Mouse (Mus musculus) liver, embryonic 12.5 days (tissue): Measurements from ENCODE around the gene Stub1. TPM values are rescaled to one million over a fixed set of nuclear protein-coding genes. Genes with fewer than 3 reads are reported as not detected.
A peak's percentile ranks its signal among the peaks of the same experiment; 100 is the strongest.

Experiments used
- ATAC-seq: fragments of 200-750 bp; cut with Nextera tagmentation; 2 replicates; pipeline ENCODE4 v1.8.0; 2017; ENCODE audit warnings: moderate number of reproducible peaks, mild to moderate bottlenecking, moderate library complexity
- H3K27ac ChIP-seq: fragments of 300-500 bp; sonication (generic); 2 replicates; pipeline ENCODE4 v1.5.1; 2016; ENCODE audit warnings: mild to moderate bottlenecking
- H3K27me3 ChIP-seq: fragments of 300-500 bp; sonication (generic); replicated peaks from 2 replicates; pipeline ENCODE4 v1.6.1; 2016; ENCODE audit warnings: mild to moderate bottlenecking, moderate library complexity
- H3K36me3 ChIP-seq: fragments of 300-500 bp; sonication (generic); 2 replicates; pipeline ENCODE4 v1.6.1; 2016; ENCODE audit warnings: mild to moderate bottlenecking, moderate library complexity
- H3K4me1 ChIP-seq: fragments of 300-500 bp; sonication (generic); 2 replicates; pipeline ENCODE4 v1.6.1; 2016
- H3K4me2 ChIP-seq: fragments of 300-500 bp; sonication (generic); 2 replicates; pipeline ENCODE4 v1.6.1; 2016; ENCODE audit warnings: mild to moderate bottlenecking, moderate library complexity
- H3K4me3 ChIP-seq: fragments of 300-500 bp; sonication (generic); 2 replicates; pipeline ENCODE4 v1.5.1; 2016; ENCODE audit warnings: mild to moderate bottlenecking, moderate library complexity
- H3K9ac ChIP-seq: fragments of 300-500 bp; sonication (generic); 2 replicates; pipeline ENCODE4 v1.6.1; 2016; ENCODE audit warnings: mild to moderate bottlenecking, moderate library complexity
- H3K9me3 ChIP-seq: fragments of 300-500 bp; sonication (generic); replicated peaks from 2 replicates; pipeline ENCODE4 v1.6.1; 2016; ENCODE audit warnings: mild to moderate bottlenecking, moderate library complexity
- WGBS: fragments of 180-500 bp; shearing (Covaris S2); methylation state at CpG from one replicate; pipeline ENCODE4 v1.1.7; 2016; ENCODE audit not compliant: insufficient replicate concordance; 5-methylcytosine and 5-hydroxymethylcytosine counted together
- polyA plus RNA-seq: library from polyadenylated mRNA; unstranded; fragments of >200 nt; fragmentation: Nextera tagmentation; extraction: Ambion mirVana; gene quantifications from 2 replicates; pipeline ENCODE4 v1.2.1, GENCODE M21; 2016

Gene Stub1
- polyA plus RNA-seq, 1 experiment from 2014 or later, result 156 TPM

DNA sequence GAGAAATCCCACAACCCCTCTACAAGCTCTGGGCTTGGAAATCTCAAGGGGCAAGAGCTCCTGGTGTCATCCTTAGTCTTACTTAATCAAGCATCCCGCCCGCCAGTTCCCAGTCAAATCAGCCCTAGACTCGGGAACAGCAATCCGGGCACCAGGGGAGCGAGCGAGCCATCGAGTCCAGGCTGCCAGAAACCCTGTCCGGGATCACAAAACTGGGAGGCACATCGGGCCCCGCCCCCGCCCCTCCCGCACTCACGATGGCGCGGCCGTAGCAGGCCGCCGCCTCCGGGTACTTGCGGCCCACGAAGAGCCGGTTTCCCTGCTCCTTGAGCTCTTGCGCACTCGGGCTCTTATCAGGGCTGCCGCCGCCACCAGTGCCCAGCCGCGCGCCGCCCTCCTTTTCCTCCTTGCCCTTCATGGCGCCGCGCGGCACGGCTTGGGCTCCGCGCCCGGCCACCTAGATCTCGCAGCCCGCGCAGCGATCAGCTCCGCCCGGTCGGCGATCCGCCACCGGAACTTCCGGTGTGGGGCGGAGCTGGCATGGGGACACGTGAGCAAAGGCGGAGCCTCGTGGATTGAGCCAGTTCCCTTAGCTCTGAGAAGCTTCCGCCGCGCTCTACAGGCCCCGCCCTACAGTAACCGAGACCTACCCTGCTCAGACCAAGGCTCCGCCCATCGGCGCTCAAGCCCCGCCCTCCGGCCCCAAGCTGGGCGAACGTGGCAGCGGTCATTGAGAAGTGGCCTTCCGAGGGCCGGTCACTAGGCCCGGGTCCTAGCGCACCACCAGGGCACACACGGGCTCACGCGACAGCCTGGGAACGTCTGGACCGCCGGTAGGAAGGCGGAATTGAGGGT, 541 bp downstream of the Stub1 start:
- H3K4me1 ChIP-seq, result peaks cover 87% of the 10 kb centered on the region
- H3K27ac ChIP-seq, result peak overlapping the region; percentile 93
- ATAC-seq, result peak; percentile 89
- peak overlapping the region; percentile 84 for H3K4me2 ChIP-seq
- peaks cover 55% of the 10 kb centered on the region for H3K36me3 ChIP-seq
- WGBS, result under 1% methylated on average over 75 of the region's 77 CpGs
- H3K9ac ChIP-seq, result peak overlapping the region; percentile 92
- peak overlapping the region; percentile 84 for H3K4me3 ChIP-seq
- no peaks in the 10 kb centered on the region for H3K9me3 ChIP-seq
- no peaks in the 10 kb centered on the region for H3K27me3 ChIP-seq

GRCm38 (mm10) chr17:25831451-25832281, 1.5 kb downstream of the Stub1 start:
- H3K36me3 ChIP-seq, result peaks cover 61% of the 10 kb centered on the region
- H3K4me2 ChIP-seq, result peak overlapping the region; percentile 84
- no peaks in the 10 kb centered on the region for H3K9me3 ChIP-seq
- 44% methylated on average over 21 of the region's 21 CpGs for WGBS
- no peak for ATAC-seq
- no peaks in the 10 kb centered on the region for H3K27me3 ChIP-seq
- peak overlapping the region; percentile 84 for H3K4me3 ChIP-seq
- peak overlapping the region; percentile 91 for H3K27ac ChIP-seq
- H3K9ac ChIP-seq, result peak overlapping the region; percentile 92
- H3K4me1 ChIP-seq, result peaks cover 81% of the 10 kb centered on the region

GRCm38 (mm10) chr17:25830806-25831431, 2.3 kb downstream of the Stub1 start:
- H3K27me3 ChIP-seq, result no peaks in the 10 kb centered on the region
- peak overlapping the region; percentile 89 for H3K4me2 ChIP-seq
- H3K4me3 ChIP-seq, result peak overlapping the region; percentile 84
- H3K27ac ChIP-seq, result peak overlapping the region; percentile 91; the same call in 1 of the 2 replicates
- no peak for ATAC-seq
- peaks cover 67% of the 10 kb centered on the region for H3K36me3 ChIP-seq
- 81% methylated on average over 14 of the region's 14 CpGs for WGBS
- H3K9ac ChIP-seq, result peak overlapping the region; percentile 92
- H3K4me1 ChIP-seq, result peaks cover 77% of the 10 kb centered on the region
- H3K9me3 ChIP-seq, result no peaks in the 10 kb centered on the region

GRCm38 (mm10) chr17:25830200-25830753, 2.9 kb downstream of the Stub1 start:
- no peak for ATAC-seq
- peak overlapping the region; percentile 70 for H3K4me3 ChIP-seq
- peaks cover 67% of the 10 kb centered on the region for H3K36me3 ChIP-seq
- H3K9me3 ChIP-seq, result no peaks in the 10 kb centered on the region
- H3K4me2 ChIP-seq, result peak overlapping the region; percentile 89
- H3K27ac ChIP-seq, result no peak overlapping the region; the same call in 1 of the 2 replicates
- H3K9ac ChIP-seq, result peak overlapping the region; percentile 92
- peaks cover 77% of the 10 kb centered on the region for H3K4me1 ChIP-seq
- WGBS, result 75% methylated on average over 4 of the region's 4 CpGs
- no peaks in the 10 kb centered on the region for H3K27me3 ChIP-seq

DNA sequence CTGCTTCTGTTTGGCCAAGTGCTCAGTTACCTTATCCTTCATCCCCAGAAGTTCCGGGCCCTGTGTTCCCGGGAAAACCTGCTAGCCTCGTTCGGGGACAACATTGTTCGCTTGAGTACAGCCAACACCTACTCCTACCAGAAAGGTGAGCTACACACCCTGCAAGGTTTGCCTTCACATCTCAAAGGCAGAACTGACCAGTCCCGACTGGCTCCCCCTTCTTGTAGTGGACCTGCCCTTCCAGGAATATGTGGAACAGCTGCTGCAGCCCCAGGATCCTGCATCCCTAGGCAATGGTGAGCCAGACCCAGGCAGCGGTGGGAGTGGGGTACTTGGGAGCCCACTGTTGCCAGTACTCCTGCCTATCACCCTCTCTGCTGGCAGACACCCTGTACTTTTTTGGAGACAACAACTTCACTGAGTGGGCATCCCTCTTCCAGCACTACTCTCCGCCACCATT, 3.6 kb downstream of the Stub1 start:
- H3K9ac ChIP-seq, result peak overlapping the region; percentile 79
- no peak for ATAC-seq
- H3K27me3 ChIP-seq, result no peaks in the 10 kb centered on the region
- H3K4me3 ChIP-seq, result peak overlapping the region; percentile 70
- no peaks in the 10 kb centered on the region for H3K9me3 ChIP-seq
- 32% methylated on average over 8 of the region's 8 CpGs for WGBS
- peak overlapping the region; percentile 83 for H3K27ac ChIP-seq
- peaks cover 77% of the 10 kb centered on the region for H3K4me1 ChIP-seq
- H3K4me2 ChIP-seq, result peak overlapping the region; percentile 89
- H3K36me3 ChIP-seq, result peaks cover 61% of the 10 kb centered on the region

GRCm38 (mm10) chr17:25828712-25829557, 4.3 kb downstream of the Stub1 start, which contains the start of gene Jmjd8:
TSS of gene Jmjd8 (plus strand) at chr17:25828867.
- peak; percentile 31 for ATAC-seq
- H3K9ac ChIP-seq, result peak within 1 kb of the TSS; percentile 79
- H3K36me3 ChIP-seq, result peaks cover 57% of the 10 kb centered on the region
- WGBS, result 2% methylated on average over 32 of the region's 32 CpGs
- H3K27me3 ChIP-seq, result no peaks in the 10 kb centered on the region
- H3K4me1 ChIP-seq, result peaks cover 77% of the 10 kb centered on the region
- H3K27ac ChIP-seq, result peak within 1 kb of the TSS; percentile 83
- H3K4me3 ChIP-seq, result peak within 1 kb of the TSS; percentile 70
- no peaks in the 10 kb centered on the region for H3K9me3 ChIP-seq
- peak within 1 kb of the TSS; percentile 89 for H3K4me2 ChIP-seq

GRCm38 (mm10) chr17:25828223-25828594, 5.0 kb downstream of the Stub1 start:
- Histone ChIP-seq H3K4me3 (peak overlapping the region; percentile 70), H3K9me3 (no peaks in the 10 kb centered on the region), H3K9ac (peak overlapping the region; percentile 79), H3K36me3 (peaks cover 57% of the 10 kb centered on the region), H3K4me2 (peak overlapping the region; percentile 89), H3K27ac (peak overlapping the region; percentile 83), H3K27me3 (no peaks in the 10 kb centered on the region), H3K4me1 (peaks cover 73% of the 10 kb centered on the region)
- ATAC-seq, result no peak
- WGBS, result 71% methylated on average over 8 of the region's 8 CpGs

DNA sequence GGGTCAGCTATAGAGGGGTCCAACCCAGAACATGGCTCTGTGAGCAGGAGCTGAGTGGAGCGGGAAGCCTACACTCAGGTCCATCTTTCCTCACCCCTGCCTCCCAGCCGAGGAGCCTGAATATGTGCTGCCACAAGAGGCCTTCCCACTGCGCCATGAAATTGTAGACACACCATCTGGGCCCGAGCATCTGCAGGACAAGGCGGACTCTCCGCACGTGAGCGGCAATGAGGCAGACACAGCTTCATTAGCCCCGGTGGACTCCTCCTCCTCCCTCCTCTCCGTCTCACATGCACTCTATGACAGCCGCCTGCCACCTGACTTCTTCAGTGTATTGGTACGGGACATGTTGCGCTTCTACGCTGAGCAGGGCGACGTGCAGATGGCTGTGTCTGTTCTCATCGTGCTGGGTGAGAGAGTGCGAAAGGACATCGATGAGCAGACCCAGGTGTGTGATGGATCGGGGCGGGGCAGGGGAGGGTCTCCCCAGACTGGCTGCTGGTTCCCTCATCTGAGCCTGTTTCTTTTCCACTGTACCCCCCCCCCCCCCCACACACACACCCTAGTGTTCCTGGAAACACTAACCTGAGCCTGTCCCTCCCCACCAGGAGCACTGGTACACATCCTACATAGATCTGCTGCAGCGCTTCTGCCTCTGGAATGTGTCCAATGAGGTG, 5.5 kb downstream of the Stub1 start:
- Histone ChIP-seq H3K4me2 (peak overlapping the region; percentile 89), H3K27me3 (peaks cover under 1% of the 10 kb centered on the region; the same call in 1 of the 2 replicates), H3K9ac (no peak overlapping the region), H3K36me3 (peaks cover 57% of the 10 kb centered on the region), H3K27ac (peak overlapping the region; percentile 83), H3K9me3 (no peaks in the 10 kb centered on the region), H3K4me3 (no peak overlapping the region), H3K4me1 (peaks cover 76% of the 10 kb centered on the region)
- WGBS, result 84% methylated on average over 22 of the region's 22 CpGs
- no peak for ATAC-seq

DNA sequence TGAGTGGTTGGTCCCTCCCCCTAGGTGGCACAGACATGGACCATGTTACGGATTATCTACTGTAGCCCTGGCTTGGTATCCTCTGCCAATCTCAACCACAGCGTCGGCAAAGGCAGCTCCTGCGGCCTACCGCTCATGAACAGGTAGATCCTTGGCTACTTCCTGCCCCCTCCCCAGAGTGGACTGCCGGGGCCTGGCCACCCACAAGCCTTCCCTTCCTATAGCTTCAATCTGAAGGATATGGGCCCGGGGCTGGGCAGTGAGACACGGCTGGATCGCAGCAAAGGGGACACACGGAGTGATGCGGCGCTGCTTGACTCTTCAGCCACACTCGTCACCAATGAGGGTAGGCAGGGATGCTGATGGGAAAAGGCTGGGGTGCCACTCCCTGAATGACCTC, 6.2 kb downstream of the Stub1 start:
- WGBS, result 90% methylated on average over 13 of the region's 13 CpGs
- Histone ChIP-seq H3K36me3 (peaks cover 57% of the 10 kb centered on the region), H3K27me3 (peaks cover 7% of the 10 kb centered on the region; the same call in 1 of the 2 replicates), H3K27ac (no peak overlapping the region), H3K4me2 (no peak overlapping the region), H3K9me3 (no peaks in the 10 kb centered on the region), H3K4me3 (no peak overlapping the region), H3K4me1 (peaks cover 74% of the 10 kb centered on the region), H3K9ac (no peak overlapping the region)
- no peak for ATAC-seq

DNA sequence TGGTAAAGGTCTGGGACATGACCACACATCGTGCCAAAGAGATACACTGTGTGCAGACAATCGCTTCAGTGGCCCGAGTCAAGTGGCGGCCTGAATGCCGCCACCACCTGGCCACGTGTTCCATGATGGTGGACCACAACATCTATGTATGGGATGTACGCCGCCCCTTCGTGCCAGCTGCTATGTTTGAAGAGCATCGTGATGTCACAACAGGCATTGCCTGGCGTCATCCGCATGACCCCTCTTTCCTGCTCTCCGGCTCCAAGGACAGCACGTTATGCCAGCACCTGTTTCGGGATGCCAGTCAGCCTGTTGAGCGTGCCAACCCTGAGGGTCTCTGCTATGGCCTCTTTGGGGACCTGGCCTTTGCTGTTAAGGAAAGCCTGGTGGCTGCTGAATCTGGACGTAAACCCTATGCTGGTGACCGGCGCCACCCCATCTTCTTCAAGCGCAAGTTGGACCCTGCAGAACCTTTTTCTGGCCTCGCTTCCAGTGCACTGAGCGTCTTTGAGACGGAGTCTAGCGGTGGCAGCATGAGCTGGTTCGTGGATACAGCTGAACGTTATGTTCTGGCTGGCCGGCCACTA, 7.1 kb downstream of the Stub1 start:
- no peaks in the 10 kb centered on the region for H3K9me3 ChIP-seq
- peaks cover 65% of the 10 kb centered on the region for H3K4me1 ChIP-seq
- H3K9ac ChIP-seq, result no peak overlapping the region
- H3K4me2 ChIP-seq, result no peak overlapping the region
- peaks cover 49% of the 10 kb centered on the region for H3K36me3 ChIP-seq
- ATAC-seq, result no peak
- 91% methylated on average over 27 of the region's 27 CpGs for WGBS
- H3K4me3 ChIP-seq, result no peak overlapping the region
- H3K27ac ChIP-seq, result no peak overlapping the region
- H3K27me3 ChIP-seq, result peaks cover 17% of the 10 kb centered on the region
